Mouse (Mus musculus) spleen, adult 18-20 months (tissue): Measurements from ENCODE around the gene Atp1a2.

ENCODE experiments used
- DNase-seq, 2 experiments: peaks; one replicate each; pipeline ENCODE4 v3.0.0; 2022; ENCODE audit warnings: mixed read lengths in 2 of 2

Gene Atp1a2

GRCm38 (mm10) chr1:172302851-172303250 is 5.0 kb upstream of the Atp1a2 start:
- DNase-seq: no peak

GRCm38 (mm10) chr1:172302311-172302710 is 4.4 kb upstream of the Atp1a2 start:
- DNase-seq: no peak

GRCm38 (mm10) chr1:172301180-172301579 is 3.3 kb upstream of the Atp1a2 start:
- DNase-seq: no peak

- no peak for DNase-seq
Measured at GRCm38 (mm10) chr1:172300247-172300646, 2.4 kb upstream of the Atp1a2 start.

GRCm38 (mm10) chr1:172299528-172299927 is 1.7 kb upstream of the Atp1a2 start:
- DNase-seq: no peak

- DNase-seq: no peak
Measured at GRCm38 (mm10) chr1:172296816-172297510, 901 bp downstream of the Atp1a2 start.

- DNase-seq: no peak
Measured at GRCm38 (mm10) chr1:172295751-172296197, 2.1 kb downstream of the Atp1a2 start.

- DNase-seq: no peak
Measured at GRCm38 (mm10) chr1:172293449-172293848, 4.4 kb downstream of the Atp1a2 start.

- no peak for DNase-seq
Measured at GRCm38 (mm10) chr1:172292880-172293279, 5.0 kb downstream of the Atp1a2 start.

GRCm38 (mm10) chr1:172289617-172289946 is 8.3 kb downstream of the Atp1a2 start:
- DNase-seq: no peak

- DNase-seq: no peak
Measured at GRCm38 (mm10) chr1:172288900-172289616, 8.8 kb downstream of the Atp1a2 start.

GRCm38 (mm10) chr1:172286740-172287139 is 11.1 kb downstream of the Atp1a2 start:
- no peak for DNase-seq

GRCm38 (mm10) chr1:172284221-172284620 is 13.6 kb downstream of the Atp1a2 start:
- DNase-seq: no peak

- DNase-seq: no peak
Measured at GRCm38 (mm10) chr1:172283073-172283472, 14.8 kb downstream of the Atp1a2 start.

GRCm38 (mm10) chr1:172281522-172282254 is 16.2 kb downstream of the Atp1a2 start:
- DNase-seq: no peak

GRCm38 (mm10) chr1:172279768-172280509 is 17.9 kb downstream of the Atp1a2 start:
- DNase-seq: peak in 1 of 2 experiments; percentile 1

- DNase-seq: no peak
Measured at GRCm38 (mm10) chr1:172278328-172278727, 19.5 kb downstream of the Atp1a2 start.

GRCm38 (mm10) chr1:172277172-172277571 is 20.7 kb downstream of the Atp1a2 start:
- peak; percentile 52 to 58 for DNase-seq

GRCm38 (mm10) chr1:172274547-172274946 is 23.3 kb downstream of the Atp1a2 start:
- no peak for DNase-seq

GRCm38 (mm10) chr1:172274116-172274515 is 23.7 kb downstream of the Atp1a2 start:
- DNase-seq: no peak

- no peak for DNase-seq
Measured at GRCm38 (mm10) chr1:172273386-172273785, 24.5 kb downstream of the Atp1a2 start.

- DNase-seq: no peak
Measured at GRCm38 (mm10) chr1:172271765-172272164, 26.1 kb downstream of the Atp1a2 start.

- DNase-seq: no peak
Measured at GRCm38 (mm10) chr1:172271208-172271607, 26.7 kb downstream of the Atp1a2 start.
